Mouse (Mus musculus): ENCODE measurements at regions not wholly inside any gene's neighbourhood (a gene's known extent, or its start where the extent isn't known, plus 50 kb on each side); places are given as distances from the start of the nearest gene placed in this dataset.
"Not testable (repeated sequence)": the region's sequence is repeated elsewhere in the genome, so short reads cannot be mapped to it uniquely, and the experiment has no call there.

GRCm38 (mm10) chr16:86475145-86475544 lies 573.5 kb upstream of the Adamts5 start:
- Histone ChIP-seq H3K4me1 (ENCODE audit: control insufficient read depth, insufficient read depth, low read length) (no peaks in the 10 kb centered on the region), H3K27me3 (ENCODE audit: control insufficient read depth, insufficient read depth, low read length) (no peaks in the 10 kb centered on the region), H3K4me3 (replicated peaks; ENCODE audit: insufficient read depth, low read depth, low read length) (no peak overlapping the region), H3K27ac (ENCODE audit: insufficient read depth, low read length) (no peak overlapping the region)
- no peak for DNase-seq
- TF ChIP-seq POLR2A (IDR thresholded peaks at IDR 0.05; ENCODE audit: borderline replicate concordance, insufficient read depth, low read length): no peak
- no peak for TF ChIP-seq CTCF (IDR thresholded peaks at IDR 0.05; ENCODE audit: borderline replicate concordance, insufficient read depth, low read depth, low read length)
- WGBS: 67% methylated on average over 1 of the region's 1 CpGs

GRCm38 (mm10) chr16:86473059-86473740 lies 571.6 kb upstream of the Adamts5 start:
- WGBS: 41% methylated on average over 4 of the region's 4 CpGs
- Histone ChIP-seq H3K4me1 (ENCODE audit: control insufficient read depth, insufficient read depth, low read length) (no peaks in the 10 kb centered on the region), H3K27me3 (ENCODE audit: control insufficient read depth, insufficient read depth, low read length) (no peaks in the 10 kb centered on the region), H3K4me3 (replicated peaks; ENCODE audit: insufficient read depth, low read depth, low read length) (no peak overlapping the region), H3K27ac (ENCODE audit: insufficient read depth, low read length) (no peak overlapping the region)
- TF ChIP-seq CTCF (IDR thresholded peaks at IDR 0.05; ENCODE audit: borderline replicate concordance, insufficient read depth, low read depth, low read length) (no peak), POLR2A (IDR thresholded peaks at IDR 0.05; ENCODE audit: borderline replicate concordance, insufficient read depth, low read length) (no peak)
- no peak for DNase-seq

GRCm38 (mm10) chr16:86461073-86461472 lies 559.4 kb upstream of the Adamts5 start:
- DNase-seq: no peak
- 96% methylated on average over 9 of the region's 9 CpGs for WGBS
- no peaks in the 10 kb centered on the region for H3K4me1 ChIP-seq (ENCODE audit: control insufficient read depth, insufficient read depth, low read length)
- H3K27me3 ChIP-seq (ENCODE audit: control insufficient read depth, insufficient read depth, low read length): no peaks in the 10 kb centered on the region
- no peak overlapping the region for H3K27ac ChIP-seq (ENCODE audit: insufficient read depth, low read length)
- TF ChIP-seq POLR2A (IDR thresholded peaks at IDR 0.05; ENCODE audit: borderline replicate concordance, insufficient read depth, low read length): no peak
- TF ChIP-seq CTCF (IDR thresholded peaks at IDR 0.05; ENCODE audit: borderline replicate concordance, insufficient read depth, low read depth, low read length): no peak
- H3K4me3 ChIP-seq (replicated peaks; ENCODE audit: insufficient read depth, low read depth, low read length): no peak overlapping the region

- no peak overlapping the region for H3K4me3 ChIP-seq (replicated peaks; ENCODE audit: insufficient read depth, low read depth, low read length)
- 78% methylated on average over 3 of the region's 3 CpGs for WGBS
- no peak overlapping the region for H3K27ac ChIP-seq (ENCODE audit: insufficient read depth, low read length)
- DNase-seq: no peak
- H3K27me3 ChIP-seq (ENCODE audit: control insufficient read depth, insufficient read depth, low read length): no peaks in the 10 kb centered on the region
- TF ChIP-seq POLR2A (IDR thresholded peaks at IDR 0.05; ENCODE audit: borderline replicate concordance, insufficient read depth, low read length) (no peak), CTCF (IDR thresholded peaks at IDR 0.05; ENCODE audit: borderline replicate concordance, insufficient read depth, low read depth, low read length) (no peak)
- H3K4me1 ChIP-seq (ENCODE audit: control insufficient read depth, insufficient read depth, low read length): no peaks in the 10 kb centered on the region
Observed at GRCm38 (mm10) chr16:86456649-86457048, 555.0 kb upstream of the Adamts5 start.

- 58% methylated on average over 3 of the region's 3 CpGs for WGBS
- Histone ChIP-seq H3K4me1 (ENCODE audit: control insufficient read depth, insufficient read depth, low read length) (no peaks in the 10 kb centered on the region), H3K4me3 (replicated peaks; ENCODE audit: insufficient read depth, low read depth, low read length) (no peak overlapping the region), H3K27me3 (ENCODE audit: control insufficient read depth, insufficient read depth, low read length) (no peaks in the 10 kb centered on the region), H3K27ac (ENCODE audit: insufficient read depth, low read length) (no peak overlapping the region)
- no peak for DNase-seq
- TF ChIP-seq POLR2A (IDR thresholded peaks at IDR 0.05; ENCODE audit: borderline replicate concordance, insufficient read depth, low read length) (no peak), CTCF (IDR thresholded peaks at IDR 0.05; ENCODE audit: borderline replicate concordance, insufficient read depth, low read depth, low read length) (no peak)
Observed at GRCm38 (mm10) chr16:86454810-86455209, 553.2 kb upstream of the Adamts5 start.

GRCm38 (mm10) chr16:86454031-86454430 lies 552.4 kb upstream of the Adamts5 start:
- Histone ChIP-seq H3K4me1 (ENCODE audit: control insufficient read depth, insufficient read depth, low read length) (no peaks in the 10 kb centered on the region), H3K27me3 (ENCODE audit: control insufficient read depth, insufficient read depth, low read length) (no peaks in the 10 kb centered on the region), H3K4me3 (replicated peaks; ENCODE audit: insufficient read depth, low read depth, low read length) (no peak overlapping the region), H3K27ac (ENCODE audit: insufficient read depth, low read length) (no peak overlapping the region)
- TF ChIP-seq POLR2A (IDR thresholded peaks at IDR 0.05; ENCODE audit: borderline replicate concordance, insufficient read depth, low read length) (no peak), CTCF (IDR thresholded peaks at IDR 0.05; ENCODE audit: borderline replicate concordance, insufficient read depth, low read depth, low read length) (no peak)
- DNase-seq: no peak

- TF ChIP-seq POLR2A (IDR thresholded peaks at IDR 0.05; ENCODE audit: borderline replicate concordance, insufficient read depth, low read length) (no peak), CTCF (IDR thresholded peaks at IDR 0.05; ENCODE audit: borderline replicate concordance, insufficient read depth, low read depth, low read length) (no peak)
- no peak overlapping the region for H3K4me3 ChIP-seq (replicated peaks; ENCODE audit: insufficient read depth, low read depth, low read length)
- WGBS: 12% methylated on average over 1 of the region's 1 CpGs
- no peak for DNase-seq
- H3K27ac ChIP-seq (ENCODE audit: insufficient read depth, low read length): no peak overlapping the region
- no peaks in the 10 kb centered on the region for H3K27me3 ChIP-seq (ENCODE audit: control insufficient read depth, insufficient read depth, low read length)
- no peaks in the 10 kb centered on the region for H3K4me1 ChIP-seq (ENCODE audit: control insufficient read depth, insufficient read depth, low read length)
Observed at GRCm38 (mm10) chr16:86448478-86449160, 547.0 kb upstream of the Adamts5 start.

GRCm38 (mm10) chr16:86419458-86419857 lies 517.8 kb upstream of the Adamts5 start:
- H3K27ac ChIP-seq (ENCODE audit: insufficient read depth, low read length); H3K4me3 ChIP-seq (replicated peaks; ENCODE audit: insufficient read depth, low read depth, low read length); H3K27me3 ChIP-seq (ENCODE audit: control insufficient read depth, insufficient read depth, low read length); H3K4me1 ChIP-seq (ENCODE audit: control insufficient read depth, insufficient read depth, low read length): not testable (repeated sequence)
- peak; percentile 28 to 46 for DNase-seq
- TF ChIP-seq CTCF (IDR thresholded peaks at IDR 0.05; ENCODE audit: borderline replicate concordance, insufficient read depth, low read depth, low read length): peak; percentile 7; the same call in 1 of the 2 replicates
- 8% methylated on average over 5 of the region's 5 CpGs for WGBS
